Mouse (Mus musculus): ENCODE results near the gene 4930544G11Rik. TPM values are rescaled to one million over a fixed set of nuclear protein-coding genes. Genes with fewer than 3 reads are reported as not detected.

Gene 4930544G11Rik
- not detected for total RNA-seq (2023)

DNA sequence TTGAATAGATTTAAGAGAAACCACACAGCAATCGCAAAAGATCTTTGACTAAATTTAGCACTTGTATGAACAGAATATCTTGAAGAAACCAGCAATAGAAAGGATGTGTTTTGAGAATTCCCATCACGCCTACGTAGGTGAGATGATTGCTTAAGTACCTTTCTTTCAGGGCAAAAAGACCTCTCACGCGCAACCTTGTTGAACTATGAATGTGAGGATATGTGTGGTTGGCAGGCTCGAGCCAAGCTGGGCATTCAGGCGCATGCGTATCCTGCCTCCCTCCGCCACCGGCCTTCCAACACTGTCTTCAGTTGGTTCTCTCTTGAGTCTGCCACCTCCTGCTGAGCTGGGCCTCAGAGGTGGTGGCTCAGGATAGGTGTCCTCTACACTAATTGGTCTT lies at the start of gene 4930544G11Rik:
TSS of gene 4930544G11Rik (plus strand) at position 301 of the 400 bp plus-strand sequence.

Other genes starting within 250 kb of the 4930544G11Rik start
- 1 to 10 TPM in 1 of 2 experiments, under 1 TPM in 1; 0.86 to 1.3 TPM for gene Prdm5, start 173.6 kb upstream of the 4930544G11Rik start, total RNA-seq (2023)